Mouse (Mus musculus) G1E (cell line): ENCODE results near the gene Ripk3.

Source experiments
- CTCF ChIP-seq: IDR thresholded peaks from 2 replicates; pipeline ENCODE4 v1.5.1; 2012; ENCODE audit warnings: low read depth, low read length, inconsistent platforms, mixed read lengths
- GATA1 ChIP-seq: IDR thresholded peaks from 2 replicates; pipeline ENCODE4 v1.6.1; 2012; ENCODE audit warnings: borderline replicate concordance, low read length, inconsistent platforms, mixed read lengths
- GATA2 ChIP-seq: IDR thresholded peaks from 2 replicates; pipeline ENCODE4 v1.6.1; 2012; ENCODE audit warnings: low read depth, low read length, inconsistent platforms, borderline replicate concordance
- POLR2AphosphoS5 ChIP-seq: IDR thresholded peaks from 2 replicates; pipeline ENCODE4 v1.6.1; 2012; ENCODE audit warnings: low read depth, low read length, inconsistent platforms; ENCODE audit not compliant: insufficient replicate concordance
- TAL1 ChIP-seq: conservative IDR thresholded peaks from 2 replicates; pipeline ENCODE4 v1.6.1; 2012; ENCODE audit warnings: low read depth, low read length, inconsistent platforms, mixed read lengths

DNA sequence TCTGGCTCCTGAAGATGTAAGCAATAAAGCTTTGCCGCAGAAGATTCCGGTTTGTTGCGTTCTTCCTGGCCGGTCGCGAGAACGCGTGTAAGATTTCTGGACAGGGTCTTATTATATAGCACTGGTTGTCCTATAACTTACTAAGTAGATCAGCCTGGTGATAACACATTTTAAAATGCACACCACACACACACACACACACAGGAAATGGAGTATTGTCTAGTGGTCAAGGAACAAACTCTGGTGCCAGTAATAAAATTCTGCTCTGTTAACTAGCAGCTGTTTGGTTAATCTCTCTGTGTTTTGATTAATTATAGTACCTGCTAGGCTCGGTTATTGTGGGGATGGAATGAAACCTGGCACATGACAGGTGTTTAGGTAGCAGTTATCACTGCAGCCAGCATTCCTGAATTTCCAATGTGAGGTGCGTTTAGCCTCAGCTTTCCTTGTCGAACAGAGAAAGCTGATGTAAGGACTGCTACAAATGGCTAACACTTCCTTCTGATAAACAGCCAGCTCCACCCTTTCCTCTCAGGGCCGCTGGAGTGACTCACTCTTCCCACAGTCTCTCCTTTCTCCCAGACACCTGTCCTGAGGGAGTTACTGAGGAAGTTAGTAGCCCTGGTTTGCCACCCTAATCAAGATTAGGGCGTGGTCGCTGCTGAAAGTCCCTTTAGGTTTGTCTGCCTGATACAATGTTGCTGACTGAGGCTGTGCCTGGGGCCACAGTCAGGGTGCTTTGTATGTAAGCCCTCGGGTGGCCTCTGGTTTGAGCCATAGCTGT is 6.9 kb upstream of the Ripk3 start:
- TF ChIP-seq CTCF, result no peak
- TF ChIP-seq TAL1, result no peak
- TF ChIP-seq GATA1, result no peak
- no peak for TF ChIP-seq POLR2AphosphoS5
- TF ChIP-seq GATA2, result no peak
